Mouse (Mus musculus): Measurements from ENCODE around the gene Olfr548-ps1. TPM values are rescaled to one million over a fixed set of nuclear protein-coding genes. Genes with fewer than 3 reads are reported as not detected.
A peak's percentile ranks its signal among the peaks of the same experiment; 100 is the strongest.

Gene Olfr548-ps1
- total RNA-seq, 2 experiments from 2014 or later = not detected

- DNase-seq (ENCODE audit: low spot score in 2 of 2) = no peak
- intact Hi-C loops (cut with DNase I) = loop anchor here (10.0 kb wide), 1 partner anchor 69 kb away; the partner anchor contains the start of gene Olfr554
Observed at GRCm38 (mm10) chr7:102566219-102566618, 25.5 kb downstream of the Olfr548-ps1 start.

GRCm38 (mm10) chr7:102571142-102571541 lies 30.4 kb downstream of the Olfr548-ps1 start, which contains the start of gene Olfr550:
Gene Olfr550 (plus strand): TSS chr7:102571442.
- DNase-seq (ENCODE audit: low spot score in 2 of 2) = peak in 1 of 2 experiments; percentile 5
- intact Hi-C loops (cut with DNase I) = no loop called here

GRCm38 (mm10) chr7:102573174-102573830 lies 32.6 kb downstream of the Olfr548-ps1 start:
- no peak for DNase-seq (ENCODE audit: low spot score in 2 of 2)
- intact Hi-C loops (cut with DNase I) = no loop called here

GRCm38 (mm10) chr7:102575998-102576397 lies 35.3 kb downstream of the Olfr548-ps1 start:
- DNase-seq (ENCODE audit: low spot score in 2 of 2) = no peak

GRCm38 (mm10) chr7:102591786-102592185 lies 51.1 kb downstream of the Olfr548-ps1 start, which contains the start of gene Olfr551:
Gene Olfr551 (minus strand): TSS chr7:102591886.
- intact Hi-C loops (cut with DNase I) = no loop called here
- no peak for DNase-seq (ENCODE audit: low spot score in 2 of 2)

More at GRCm38 (mm10) chr7:102575998-102576397, 35.3 kb downstream of the Olfr548-ps1 start:
- intact Hi-C loops (cut with DNase I) = no loop called here

Other genes with a start within 250 kb of the Olfr548-ps1 start
- gene Rrm1, start 99.2 kb upstream of the Olfr548-ps1 start, total RNA-seq (2021) = 10 to 100 TPM; 11.4 TPM
- not detected for gene Olfr543, start 59.2 kb upstream of the Olfr548-ps1 start, total RNA-seq (2021)
- gene Olfr544, start 52.6 kb upstream of the Olfr548-ps1 start, total RNA-seq (2021) = not detected
- gene Olfr545, start 41.3 kb upstream of the Olfr548-ps1 start, total RNA-seq (2021) = not detected
- not detected for gene Olfr547, start 6.1 kb upstream of the Olfr548-ps1 start, total RNA-seq (2021)
- not detected for gene Olfr549, start 9.0 kb downstream of the Olfr548-ps1 start, total RNA-seq (2021)
- gene Trim21, start 24.6 kb downstream of the Olfr548-ps1 start, total RNA-seq (2021) = 1 to 10 TPM; 1.7 to 1.9 TPM
- under 1 TPM; 0.32 to 0.35 TPM for gene Olfr550, start 30.5 kb downstream of the Olfr548-ps1 start, total RNA-seq (2021)
- gene Olfr551, start 51.0 kb downstream of the Olfr548-ps1 start, total RNA-seq (2021) = not detected
- gene Olfr552, start 56.9 kb downstream of the Olfr548-ps1 start, total RNA-seq (2021) = under 1 TPM; 0.08 to 0.15 TPM
- gene Olfr553, start 77.3 kb downstream of the Olfr548-ps1 start, total RNA-seq (2021) = not detected
- gene Olfr554, start 97.5 kb downstream of the Olfr548-ps1 start, total RNA-seq (2021) = not detected
- gene Olfr555, start 117.9 kb downstream of the Olfr548-ps1 start, total RNA-seq (2021) = not detected
- gene Olfr556, start 124.0 kb downstream of the Olfr548-ps1 start, total RNA-seq (2021) = under 1 TPM in 1 of 2 experiments, not detected in 1; 0.13 TPM
- gene Trim68, start 146.4 kb downstream of the Olfr548-ps1 start, total RNA-seq (2021) = 1 to 10 TPM; 3.5 to 4.0 TPM
- under 1 TPM in 1 of 2 experiments, not detected in 1; 0.13 TPM for gene Olfr557, start 155.0 kb downstream of the Olfr548-ps1 start, total RNA-seq (2021)
- under 1 TPM; 0.25 to 0.66 TPM for gene Olfr558, start 161.3 kb downstream of the Olfr548-ps1 start, total RNA-seq (2021)
- not detected for gene Olfr33, start 178.2 kb downstream of the Olfr548-ps1 start, total RNA-seq (2021)
- not detected for gene Olfr559, start 186.6 kb downstream of the Olfr548-ps1 start, total RNA-seq (2021)
- gene Olfr560, start 218.5 kb downstream of the Olfr548-ps1 start, total RNA-seq (2021) = under 1 TPM in 1 of 2 experiments, not detected in 1; 0.17 TPM
- gene Olfr78, start 218.6 kb downstream of the Olfr548-ps1 start, total RNA-seq (2021) = under 1 TPM; 0.59 to 0.77 TPM
- gene Olfr561, start 230.3 kb downstream of the Olfr548-ps1 start, total RNA-seq (2021) = not detected

Measured in left cerebral cortex, postnatal 14 days (tissue).